Mouse (Mus musculus) liver, postnatal 0 days (tissue): ENCODE results near the gene Nwd1.

Source experiments
- CTCF ChIP-seq: sonication (generic); IDR thresholded peaks from 2 replicates; pipeline ENCODE4 v1.5.1; 2016; ENCODE audit warnings: antibody characterized with exemption, low read depth
- EP300 ChIP-seq: IDR thresholded peaks from 2 replicates; pipeline ENCODE4 v1.6.1; 2016; ENCODE audit warnings: antibody characterized with exemption, low read depth, mild to moderate bottlenecking

GRCm38 (mm10) chr8:72752289-72752688, 105.8 kb downstream of the Nwd1 start:
- no peak for TF ChIP-seq CTCF
- no peak for TF ChIP-seq EP300
